ENCODE assay signal across 8 mouse cellular contexts in genomic region chr2:132846407-132847358, GRCm38 (mm10). TPM values are rescaled to one million over a fixed set of nuclear protein-coding genes. Genes with fewer than 3 reads are reported as not detected.
DNase-seq lines count a peak whose midpoint lies in the region; ATAC-seq lines count a peak whose summit lies in the region.

Gene Crls1 (plus strand): TSS chr2:132846666.

- H3K36me3 ChIP-seq in heart, embryonic 13.5 days = peaks cover 27% of the 10 kb centered on the region
- H3K36me3 ChIP-seq in liver, embryonic 12.5 days = peaks cover 34% of the 10 kb centered on the region
- no peaks in the 10 kb centered on the region for H3K36me3 ChIP-seq in stomach, embryonic 15.5 days

- H3K9ac ChIP-seq in heart, embryonic 13.5 days = peak within 1 kb of the TSS; percentile 94
- peak within 1 kb of the TSS; percentile 91 for H3K9ac ChIP-seq in liver, embryonic 12.5 days
- peak within 1 kb of the TSS; percentile 96 for H3K9ac ChIP-seq in stomach, embryonic 15.5 days

- H3K27me3 ChIP-seq in heart, embryonic 13.5 days (replicated peaks) = no peaks in the 10 kb centered on the region
- no peaks in the 10 kb centered on the region for H3K27me3 ChIP-seq in liver, embryonic 12.5 days (replicated peaks)
- H3K27me3 ChIP-seq in stomach, embryonic 15.5 days (replicated peaks) = no peaks in the 10 kb centered on the region

- ATAC-seq in heart, embryonic 13.5 days (ENCODE audit: extremely low read depth, insufficient number of reproducible peaks, low FRiP score, low TSS enrichment) = peak; percentile 76
- peak; percentile 90 for ATAC-seq in liver, embryonic 12.5 days
- peak; percentile 90 for ATAC-seq in stomach, embryonic 15.5 days (ENCODE audit: insufficient read depth, low FRiP score, low read depth)

- peak within 1 kb of the TSS; percentile 88 for H3K27ac ChIP-seq in brown adipose tissue, adult 24 weeks (replicated peaks; ENCODE audit: low read depth, low read length)
- H3K27ac ChIP-seq in heart, embryonic 13.5 days (replicated peaks) = peak within 1 kb of the TSS; percentile 80
- peak within 1 kb of the TSS; percentile 79 for H3K27ac ChIP-seq in liver, embryonic 12.5 days
- peak within 1 kb of the TSS; percentile 92 for H3K27ac ChIP-seq in stomach, embryonic 15.5 days

- H3K4me1 ChIP-seq in brown adipose tissue, adult 24 weeks (ENCODE audit: control insufficient read depth, insufficient read depth, insufficient read length, low read length) = no peaks in the 10 kb centered on the region; the same call in 1 of the 2 replicates
- peaks cover 17% of the 10 kb centered on the region for H3K4me1 ChIP-seq in heart, embryonic 13.5 days
- H3K4me1 ChIP-seq in liver, embryonic 12.5 days = peaks cover 44% of the 10 kb centered on the region
- H3K4me1 ChIP-seq in stomach, embryonic 15.5 days = peaks cover 11% of the 10 kb centered on the region

- peak within 1 kb of the TSS; percentile 99 for H3K4me3 ChIP-seq in brown adipose tissue, adult 24 weeks (ENCODE audit: insufficient read depth, low read depth, low read length)
- H3K4me3 ChIP-seq in heart, embryonic 13.5 days = peak within 1 kb of the TSS; percentile 89
- peak within 1 kb of the TSS; percentile 95 for H3K4me3 ChIP-seq in liver, embryonic 12.5 days
- peak within 1 kb of the TSS; percentile 98 for H3K4me3 ChIP-seq in stomach, embryonic 15.5 days (replicated peaks)

- no peaks in the 10 kb centered on the region for H3K9me3 ChIP-seq in heart, embryonic 13.5 days
- H3K9me3 ChIP-seq in liver, embryonic 12.5 days (replicated peaks) = no peaks in the 10 kb centered on the region
- H3K9me3 ChIP-seq in stomach, embryonic 15.5 days = no peaks in the 10 kb centered on the region

- under 1% methylated on average over 94 of the region's 96 CpGs for WGBS in heart, embryonic 13.5 days
- WGBS in liver, embryonic 12.5 days (ENCODE audit: insufficient replicate concordance) = under 1% methylated on average over 93 of the region's 96 CpGs
- WGBS in stomach, embryonic 15.5 days = under 1% methylated on average over 69 of the region's 96 CpGs

- DNase-seq in CD4-positive, CD25-positive, alpha-beta regulatory T cell, adult 2 months (ENCODE audit: low read depth, low spot score) = peak; percentile 97
- DNase-seq in fat pad, adult 2 months (ENCODE audit: extremely low read depth, low read depth, low spot score) = peak; percentile 47
- peak; percentile 94 for DNase-seq in kidney, postnatal 10 days
- DNase-seq in natural killer cell, adult 2 months (ENCODE audit: low spot score in 2 of 2) = peak; percentile 94 to 97

- H3K4me2 ChIP-seq in heart, embryonic 13.5 days = peak within 1 kb of the TSS; percentile 76
- H3K4me2 ChIP-seq in liver, embryonic 12.5 days = peak within 1 kb of the TSS; percentile 93
- peak within 1 kb of the TSS; percentile 73 for H3K4me2 ChIP-seq in stomach, embryonic 15.5 days

RNA-seq across cellular contexts. Expression of gene Crls1, which starts in this region (rescaled TPM):
- polyA plus RNA-seq in brown adipose tissue, adult 24 weeks (2012; ENCODE audit: insufficient read depth, insufficient read length, missing spikeins) = 277 and 328 TPM in 2 replicates
- polyA plus RNA-seq in heart, embryonic 13.5 days (2015; fragmentation: Nextera tagmentation; extraction: Ambion mirVana) = 9.0 and 9.8 TPM in 2 replicates
- polyA plus RNA-seq in liver, embryonic 12.5 days (2016; fragmentation: Nextera tagmentation; extraction: Ambion mirVana) = 21.9 and 23.4 TPM in 2 replicates
- 30.8 and 35.9 TPM in 2 replicates for polyA plus RNA-seq in stomach, embryonic 15.5 days (2015; fragmentation: Nextera tagmentation; extraction: Ambion mirVana)

Comparison
In these comparisons a context has a peak if more than half of its experiments do, and no peak if none do; other contexts are left out.
1. Peak in every context shown above with its lines: DNase-seq, ATAC-seq, H3K4me3 ChIP-seq and H3K27ac ChIP-seq.
2. DNase-seq: peak in every context shown above with its lines; median percentile 97 in CD4-positive, CD25-positive, alpha-beta regulatory T cell, adult 2 months; 96 in natural killer cell, adult 2 months; 94 in kidney, postnatal 10 days; 47 in fat pad, adult 2 months.